Mouse (Mus musculus) CH12.LX (cell line): ENCODE data around the gene Ttyh3.

Experiments
- CHD2 ChIP-seq: IDR thresholded peaks from 2 replicates; pipeline ENCODE4 v1.6.1; 2011; ENCODE audit warnings: low read length, improper control_type of control experiment
- MXI1 ChIP-seq: IDR thresholded peaks from 2 replicates; pipeline ENCODE4 v1.6.1; 2011; ENCODE audit warnings: mild to moderate bottlenecking, low read depth, low read length, improper control_type of control experiment

DNA sequence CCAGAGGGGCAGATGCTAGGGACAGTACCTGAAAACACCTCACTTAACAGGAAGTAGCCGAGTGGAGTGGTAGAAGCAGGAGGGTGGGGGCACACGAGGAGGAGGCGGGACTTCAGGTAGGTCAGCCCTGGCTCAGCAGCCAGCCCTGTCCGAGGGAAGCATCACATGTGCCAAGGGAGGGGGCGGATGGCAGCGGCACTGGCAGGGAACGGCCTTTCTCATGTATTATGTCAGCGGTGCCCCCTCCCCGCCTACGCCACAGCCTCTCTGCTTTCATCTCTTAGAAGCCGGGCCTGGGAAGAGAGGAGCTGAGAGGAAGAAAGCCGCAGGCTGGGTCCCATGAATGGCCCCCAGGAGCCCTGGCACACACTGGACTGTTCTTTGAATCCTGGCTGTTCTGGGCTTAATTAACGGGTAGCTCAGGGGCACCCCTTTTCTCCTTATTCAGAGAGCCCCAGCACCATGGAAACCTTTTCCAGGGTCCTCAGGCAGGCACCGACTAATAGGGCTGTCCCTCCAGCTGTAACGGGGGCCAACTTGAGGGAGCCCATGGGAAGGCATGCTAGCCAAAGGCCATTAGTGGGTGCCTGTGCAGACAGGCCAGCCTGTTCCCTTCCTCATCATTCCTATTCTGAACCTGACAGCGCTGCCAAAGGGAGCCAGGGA lies 10.9 kb upstream of the Ttyh3 start:
- no peak for TF ChIP-seq CHD2
- TF ChIP-seq MXI1 = no peak
